Mouse (Mus musculus) heart, postnatal 0 days (tissue): Measurements from ENCODE around the gene Ttc23. TPM values are rescaled to one million over a fixed set of nuclear protein-coding genes. Genes with fewer than 3 reads are reported as not detected.

Source experiments
- ATAC-seq: fragments of 200-750 bp; cut with Nextera tagmentation; 2 replicates; pipeline ENCODE4 v1.8.0; 2017; ENCODE audit warnings: low read depth, moderate number of reproducible peaks, moderate library complexity; ENCODE audit not compliant: insufficient read depth
- DNase-seq: peaks from one replicate; pipeline ENCODE4 v3.0.0-alpha.2; 2016; ENCODE audit warnings: low spot score
- H3K27ac ChIP-seq: fragments of 300-500 bp; sonication (generic); 2 replicates; pipeline ENCODE4 v1.5.1; 2014; ENCODE audit warnings: low read depth, mild to moderate bottlenecking
- H3K27me3 ChIP-seq: fragments of 300-500 bp; sonication (generic); 2 replicates; pipeline ENCODE4 v1.6.1; 2014; ENCODE audit warnings: low read length, mixed read lengths; ENCODE audit not compliant: control insufficient read depth, insufficient read depth
- H3K36me3 ChIP-seq: fragments of 300-500 bp; sonication (generic); replicated peaks from 2 replicates; pipeline ENCODE4 v1.6.1; 2014; ENCODE audit warnings: low read length, mixed read lengths; ENCODE audit not compliant: control insufficient read depth, insufficient read depth
- H3K4me1 ChIP-seq: fragments of 300-500 bp; sonication (generic); 2 replicates; pipeline ENCODE4 v1.6.1; 2014; ENCODE audit warnings: antibody characterized with exemption; ENCODE audit not compliant: control insufficient read depth, insufficient read depth
- H3K4me2 ChIP-seq: fragments of 300-500 bp; sonication (generic); 2 replicates; pipeline ENCODE4 v1.6.1; 2014; ENCODE audit warnings: low read depth, mild to moderate bottlenecking, low read length, moderate library complexity
- H3K4me3 ChIP-seq: fragments of 300-500 bp; sonication (generic); 2 replicates; pipeline ENCODE4 v1.5.1; 2014; ENCODE audit warnings: low read depth, low read length
- H3K9ac ChIP-seq: fragments of 300-500 bp; sonication (generic); replicated peaks from 2 replicates; pipeline ENCODE4 v1.6.1; 2014; ENCODE audit warnings: low read depth, low read length, mixed read lengths
- H3K9me3 ChIP-seq: fragments of 300-500 bp; sonication (generic); replicated peaks from 2 replicates; pipeline ENCODE4 v1.6.1; 2016; ENCODE audit warnings: low read length; ENCODE audit not compliant: control insufficient read depth
- CTCF ChIP-seq: IDR thresholded peaks from 2 replicates; pipeline ENCODE4 v1.5.1; 2016; ENCODE audit warnings: antibody characterized with exemption, control low read depth, low read depth
- EP300 ChIP-seq: IDR thresholded peaks from 2 replicates; pipeline ENCODE4 v1.6.1; 2016; ENCODE audit warnings: antibody characterized with exemption, low read depth
- WGBS: fragments of 180-500 bp; shearing (Covaris S2); extraction: QIAGEN DNeasy Blood & Tissue Kit; methylation state at CpG from one replicate; pipeline ENCODE4 v1.1.7; 2014; 5-methylcytosine and 5-hydroxymethylcytosine counted together
- polyA plus RNA-seq: library from polyadenylated mRNA; unstranded; fragments of >200 nt; fragmentation: Nextera tagmentation; extraction: Ambion mirVana; gene quantifications from 2 replicates; pipeline ENCODE4 v1.2.1, GENCODE M21; 2015
- total RNA-seq: library from RNA; depleted of rRNA; stranded (reverse); fragments of >200 nt; gene quantifications from 2 replicates; pipeline ENCODE4 v1.2.3, GENCODE M21; 2014; ENCODE audit warnings: low replicate concordance

Ttc23 gene
- total and polyA plus RNA-seq, 2 experiments from 2014 or later, result 12.7 to 16.4 TPM

- H3K4me1 ChIP-seq, result peaks cover 25% of the 10 kb centered on the region
- ATAC-seq (no peak), DNase-seq (no peak)
- H3K9me3 ChIP-seq, result no peaks in the 10 kb centered on the region
- H3K27ac ChIP-seq, result no peak overlapping the region
- peaks cover 6% of the 10 kb centered on the region; the same call in 1 of the 2 replicates for H3K36me3 ChIP-seq
- H3K4me3 ChIP-seq, result no peak overlapping the region
- no peaks in the 10 kb centered on the region for H3K27me3 ChIP-seq
- TF ChIP-seq EP300 (no peak), CTCF (no peak)
- H3K9ac ChIP-seq, result no peak overlapping the region
- H3K4me2 ChIP-seq, result no peak overlapping the region
- WGBS, result 89% methylated on average over 7 of the region's 7 CpGs
Measured at GRCm38 (mm10) chr7:67695906-67696305, 48.7 kb downstream of the Ttc23 start.

GRCm38 (mm10) chr7:67697892-67698630, 50.9 kb downstream of the Ttc23 start:
- H3K4me3 ChIP-seq, result no peak overlapping the region
- 81% methylated on average over 28 of the region's 28 CpGs for WGBS
- H3K27ac ChIP-seq, result no peak overlapping the region
- peaks cover 13% of the 10 kb centered on the region; the same call in 1 of the 2 replicates for H3K4me1 ChIP-seq
- H3K4me2 ChIP-seq, result no peak overlapping the region
- DNase-seq (no peak), ATAC-seq (no peak)
- H3K9me3 ChIP-seq, result no peaks in the 10 kb centered on the region
- H3K36me3 ChIP-seq, result peaks cover 6% of the 10 kb centered on the region; the same call in 1 of the 2 replicates
- no peaks in the 10 kb centered on the region for H3K27me3 ChIP-seq
- no peak overlapping the region for H3K9ac ChIP-seq
- no peak for TF ChIP-seq EP300
- no peak for TF ChIP-seq CTCF

GRCm38 (mm10) chr7:67699301-67699700, 52.1 kb downstream of the Ttc23 start:
- no peak for TF ChIP-seq EP300
- no peak for TF ChIP-seq CTCF
- 88% methylated on average over 4 of the region's 4 CpGs for WGBS
- Histone ChIP-seq H3K4me1 (peaks cover 13% of the 10 kb centered on the region; the same call in 1 of the 2 replicates), H3K27ac (no peak overlapping the region), H3K4me3 (no peak overlapping the region), H3K9ac (no peak overlapping the region), H3K36me3 (peaks cover 6% of the 10 kb centered on the region; the same call in 1 of the 2 replicates), H3K9me3 (no peaks in the 10 kb centered on the region), H3K4me2 (no peak overlapping the region), H3K27me3 (no peaks in the 10 kb centered on the region)
- ATAC-seq, result no peak
- DNase-seq, result no peak

DNA sequence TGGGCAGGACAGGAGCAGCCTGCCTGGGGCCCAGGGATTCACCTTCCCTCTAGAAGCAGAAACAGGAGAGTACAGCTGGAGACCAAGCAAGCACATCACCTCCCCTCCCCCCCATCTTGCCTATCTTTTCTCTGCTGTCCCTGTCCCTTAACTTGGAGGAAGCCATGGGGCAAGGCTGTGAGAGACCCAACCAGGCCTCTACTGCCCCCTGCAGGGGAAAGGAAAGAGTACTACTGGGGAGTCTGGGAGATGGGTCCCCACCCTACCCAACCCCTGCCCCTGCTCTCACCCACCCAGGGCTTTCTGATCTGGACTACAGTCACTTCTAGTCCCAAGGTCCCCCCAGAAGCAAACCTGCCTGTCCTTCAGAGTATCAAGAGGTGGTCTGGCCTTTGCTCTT, 53.6 kb downstream of the Ttc23 start:
- no peak overlapping the region for H3K9ac ChIP-seq
- peak overlapping the region; percentile 61 for H3K27ac ChIP-seq
- H3K4me2 ChIP-seq, result no peak overlapping the region
- no peaks in the 10 kb centered on the region for H3K27me3 ChIP-seq
- H3K4me3 ChIP-seq, result no peak overlapping the region
- peaks cover 13% of the 10 kb centered on the region; the same call in 1 of the 2 replicates for H3K4me1 ChIP-seq
- H3K36me3 ChIP-seq, result peaks cover 6% of the 10 kb centered on the region; the same call in 1 of the 2 replicates
- peak; percentile 67 for ATAC-seq
- TF ChIP-seq EP300 (no peak), CTCF (peak; percentile 54)
- DNase-seq, result peak; percentile 22
- no peaks in the 10 kb centered on the region for H3K9me3 ChIP-seq

DNA sequence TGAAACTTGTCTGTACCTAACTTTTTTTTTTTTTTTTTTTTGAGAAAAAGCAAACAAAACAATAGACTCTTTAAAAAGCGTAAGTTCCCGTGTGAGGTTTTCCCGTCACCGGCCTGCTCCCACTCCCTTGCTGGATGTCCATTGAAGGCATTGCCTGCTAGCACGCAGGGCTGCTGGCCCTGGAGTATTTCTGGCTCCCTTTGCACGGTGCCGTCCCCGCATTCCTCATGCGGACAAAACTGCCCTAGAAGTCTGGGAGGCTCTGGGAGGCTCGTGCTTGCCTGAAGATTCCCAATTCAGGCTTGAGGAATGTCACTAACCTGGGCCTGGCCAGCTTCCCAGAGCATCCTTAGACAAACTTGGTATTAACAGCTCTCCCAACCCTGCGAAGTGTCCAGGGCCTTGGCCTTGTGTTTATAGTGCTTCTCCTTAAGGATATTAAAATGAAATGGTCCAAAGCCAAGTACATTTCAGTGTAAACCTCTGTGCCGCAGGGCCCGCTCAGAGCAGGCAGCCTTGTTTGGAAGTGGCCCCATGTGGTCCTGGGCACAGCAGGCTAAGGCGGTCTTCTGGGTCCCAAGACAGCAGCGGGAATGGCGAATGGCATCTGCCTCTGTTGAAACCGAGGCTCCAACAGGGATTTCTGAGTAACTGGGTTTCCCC, 54.2 kb downstream of the Ttc23 start:
- H3K27ac ChIP-seq, result peak overlapping the region; percentile 61
- peaks cover 6% of the 10 kb centered on the region; the same call in 1 of the 2 replicates for H3K36me3 ChIP-seq
- H3K4me1 ChIP-seq, result peaks cover 13% of the 10 kb centered on the region; the same call in 1 of the 2 replicates
- no peaks in the 10 kb centered on the region for H3K27me3 ChIP-seq
- no peak overlapping the region; the same call in 1 of the 2 replicates for H3K9ac ChIP-seq
- peak; percentile 55 for DNase-seq
- no peaks in the 10 kb centered on the region for H3K9me3 ChIP-seq
- no peak overlapping the region for H3K4me2 ChIP-seq
- TF ChIP-seq EP300 (no peak), CTCF (no peak)
- 43% methylated on average over 17 of the region's 17 CpGs for WGBS
- ATAC-seq, result peak; percentile 63; the same call in 1 of the 2 replicates
- no peak overlapping the region for H3K4me3 ChIP-seq
